Mouse (Mus musculus) cerebellum, adult 2 months (tissue): Measurements from ENCODE around the gene Tm9sf2. TPM values are rescaled to one million over a fixed set of nuclear protein-coding genes. Genes with fewer than 3 reads are reported as not detected.

ENCODE experiments used
- DNase-seq, 2 experiments: peaks; one replicate each; pipeline ENCODE4 v3.0.0; 2021
- H3K27ac ChIP-seq: fragments of 200-500 bp; 2 replicates; pipeline ENCODE4 v1.5.1; 2012; ENCODE audit warnings: low read length, control low read depth, inconsistent platforms; ENCODE audit not compliant: insufficient read depth
- H3K27me3 ChIP-seq: fragments of 200-500 bp; 2 replicates; pipeline ENCODE4 v1.6.1; 2012; ENCODE audit warnings: inconsistent platforms, mild to moderate bottlenecking, low read length, moderate library complexity; ENCODE audit not compliant: control insufficient read depth, insufficient read depth
- H3K4me1 ChIP-seq: fragments of 200-500 bp; 2 replicates; pipeline ENCODE4 v1.6.1; 2011; ENCODE audit warnings: low read length; ENCODE audit not compliant: control insufficient read depth, insufficient read depth
- H3K4me3 ChIP-seq: fragments of 200-500 bp; replicated peaks from 2 replicates; pipeline ENCODE3; 2011; ENCODE audit warnings: mild to moderate bottlenecking, low read depth, low read length, control low read depth; ENCODE audit not compliant: insufficient read depth
- CTCF ChIP-seq: fragments of 200-500 bp; IDR thresholded peaks from 2 replicates; pipeline ENCODE4 v1.5.1; 2011; ENCODE audit warnings: low read depth, mild to moderate bottlenecking, control low read depth, low read length, moderate library complexity, borderline replicate concordance; ENCODE audit not compliant: insufficient read depth
- POLR2A ChIP-seq: fragments of 200-500 bp; IDR thresholded peaks from 2 replicates; pipeline ENCODE4 v1.6.1; 2011; ENCODE audit warnings: low read length, control low read depth, borderline replicate concordance; ENCODE audit not compliant: insufficient read depth
- WGBS: fragments of 180-500 bp; shearing (Covaris S2); methylation state at CpG from one replicate; pipeline ENCODE4 v1.1.7; 2018; 5-methylcytosine and 5-hydroxymethylcytosine counted together
- polyA plus RNA-seq: library from polyadenylated mRNA; depleted of rRNA; stranded (reverse); fragments of >200 nt; gene quantifications from 2 replicates; pipeline ENCODE4 v1.2.3, GENCODE M21; 2012

The Tm9sf2 gene
- polyA plus RNA-seq, 1 experiment = 81.4 TPM

DNA sequence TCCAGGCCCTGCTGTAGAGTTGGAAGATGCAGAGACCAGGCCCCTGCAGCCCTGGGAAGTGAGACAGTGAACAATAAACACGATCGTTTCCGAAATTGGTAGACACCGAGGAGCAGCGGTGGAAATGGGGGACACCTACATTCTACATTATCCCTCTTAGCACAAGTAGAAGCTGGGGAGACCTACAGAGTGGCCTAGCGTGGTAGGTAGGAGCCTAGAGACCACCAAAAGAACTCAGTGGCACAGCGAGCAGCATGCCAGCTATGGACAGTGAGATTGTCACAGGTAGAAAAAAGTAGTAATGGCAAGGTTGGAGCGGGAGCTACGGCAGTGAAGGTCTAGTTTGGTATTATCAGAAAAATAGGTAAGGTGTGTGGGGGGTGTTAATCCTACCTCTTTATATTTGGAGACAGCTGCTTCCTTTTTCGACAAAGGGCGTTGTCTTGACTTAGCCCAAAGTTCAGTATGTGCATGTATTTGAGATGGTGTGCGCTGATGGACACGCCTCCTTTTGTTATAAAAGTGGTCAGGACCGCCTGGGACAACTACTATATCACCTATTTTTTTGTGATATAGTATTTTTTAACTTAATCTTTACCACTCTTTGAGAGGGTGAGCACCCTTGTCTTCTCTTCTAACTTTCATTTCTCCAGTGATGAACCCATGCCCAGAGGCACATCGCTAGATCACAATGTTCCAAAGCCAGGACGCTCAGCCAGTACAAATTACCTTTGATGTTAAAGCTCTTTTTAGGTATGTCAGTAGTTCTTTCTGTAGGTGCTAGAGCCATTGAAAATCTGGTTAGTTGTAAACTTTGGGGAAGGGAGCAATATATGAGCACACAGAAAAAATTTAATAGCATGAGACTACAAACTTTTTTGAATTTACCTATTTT, 1.2 kb upstream of the Tm9sf2 start:
- H3K27ac ChIP-seq = peak overlapping the region; percentile 75
- peaks cover 5% of the 10 kb centered on the region for H3K4me1 ChIP-seq
- H3K27me3 ChIP-seq = no peaks in the 10 kb centered on the region
- WGBS = 71% methylated on average over 16 of the region's 16 CpGs
- DNase-seq = no peak
- peak overlapping the region; percentile 67 for H3K4me3 ChIP-seq
- TF ChIP-seq POLR2A (no peak), CTCF (no peak)

DNA sequence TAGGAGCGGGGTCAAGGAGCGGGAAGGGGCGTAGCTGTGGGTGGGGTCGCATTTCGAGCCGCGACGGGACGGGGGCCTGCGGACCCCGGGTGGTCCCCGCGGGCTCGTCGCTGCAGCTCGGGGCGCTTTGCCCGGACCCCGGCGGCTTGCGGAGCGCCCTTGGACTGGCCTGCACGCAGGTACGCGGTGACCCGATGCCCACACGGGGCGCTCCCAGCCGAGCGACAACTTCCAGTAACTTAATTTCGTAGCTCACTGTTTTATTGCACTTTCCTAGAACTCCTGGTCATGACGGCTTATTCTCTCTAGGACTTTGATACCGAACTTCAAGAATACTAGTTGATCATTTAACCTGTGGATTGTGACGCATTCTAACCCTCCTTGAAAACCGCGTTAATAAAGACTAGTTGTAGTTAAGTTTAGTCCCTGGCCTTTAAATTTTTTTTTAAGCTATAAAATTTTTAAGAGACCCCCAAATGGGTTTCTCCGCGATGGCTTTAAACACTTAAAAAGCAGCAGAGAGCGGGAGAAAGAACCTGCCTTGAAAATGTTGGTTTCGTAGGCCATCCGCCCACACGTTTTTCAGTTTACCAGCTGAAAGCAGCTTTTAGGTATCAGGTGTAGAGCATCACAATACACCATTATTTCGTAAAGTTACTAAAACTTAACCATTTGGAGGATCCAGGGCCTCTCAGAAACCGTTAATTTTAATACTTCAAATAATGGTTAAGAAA, 810 bp downstream of the Tm9sf2 start:
- no peak for DNase-seq
- Histone ChIP-seq H3K4me3 (peak overlapping the region; percentile 86), H3K4me1 (peaks cover 5% of the 10 kb centered on the region), H3K27me3 (no peaks in the 10 kb centered on the region), H3K27ac (peak overlapping the region; percentile 66)
- TF ChIP-seq POLR2A (no peak), CTCF (no peak)
- 5% methylated on average over 44 of the region's 44 CpGs for WGBS

DNA sequence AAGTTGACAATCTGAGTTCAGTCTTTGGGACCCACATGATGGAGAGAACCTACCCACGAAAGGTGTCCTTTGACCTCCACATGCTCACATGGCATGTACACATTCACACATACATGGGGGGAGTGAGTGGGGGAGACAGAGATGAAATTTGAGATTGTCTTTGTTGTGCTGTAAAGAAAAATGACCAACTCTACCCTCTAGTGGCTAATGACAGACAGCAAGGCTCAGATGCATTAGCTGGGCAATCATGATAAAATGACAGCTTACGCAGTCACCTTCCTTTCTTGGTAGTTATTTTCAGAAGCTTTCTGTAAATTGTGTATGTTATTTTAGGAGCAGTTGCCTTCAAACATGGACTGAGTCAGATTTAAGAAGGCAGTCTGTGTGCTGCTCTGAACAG, 4.8 kb downstream of the Tm9sf2 start:
- WGBS = 91% methylated on average over 2 of the region's 2 CpGs
- Histone ChIP-seq H3K4me3 (no peak overlapping the region), H3K4me1 (no peaks in the 10 kb centered on the region), H3K27ac (no peak overlapping the region), H3K27me3 (no peaks in the 10 kb centered on the region)
- no peak for TF ChIP-seq POLR2A
- no peak for TF ChIP-seq CTCF
- DNase-seq = no peak

DNA sequence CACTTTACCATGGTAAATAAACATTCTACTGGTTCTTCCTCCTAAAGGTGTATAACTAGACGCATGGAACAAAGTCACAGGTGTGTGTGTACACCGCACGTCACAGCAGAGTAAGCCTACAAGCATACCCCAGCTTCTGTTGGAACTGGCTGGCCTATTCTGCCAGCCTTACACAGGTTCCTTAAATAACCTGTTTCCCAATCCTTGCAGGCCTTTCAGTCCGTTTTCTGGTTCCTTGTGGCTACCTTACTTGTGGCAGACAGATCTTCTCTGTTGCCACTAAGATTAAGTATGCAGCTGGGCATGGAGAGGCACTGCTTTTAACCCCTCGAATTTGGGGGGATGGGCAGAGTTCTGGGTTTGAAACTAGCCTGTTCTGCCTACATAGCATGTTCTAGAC, 5.5 kb downstream of the Tm9sf2 start:
- WGBS = 80% methylated on average over 5 of the region's 5 CpGs
- Histone ChIP-seq H3K4me3 (no peak overlapping the region), H3K27me3 (no peaks in the 10 kb centered on the region), H3K4me1 (no peaks in the 10 kb centered on the region), H3K27ac (no peak overlapping the region)
- DNase-seq = no peak
- TF ChIP-seq POLR2A = no peak
- no peak for TF ChIP-seq CTCF

DNA sequence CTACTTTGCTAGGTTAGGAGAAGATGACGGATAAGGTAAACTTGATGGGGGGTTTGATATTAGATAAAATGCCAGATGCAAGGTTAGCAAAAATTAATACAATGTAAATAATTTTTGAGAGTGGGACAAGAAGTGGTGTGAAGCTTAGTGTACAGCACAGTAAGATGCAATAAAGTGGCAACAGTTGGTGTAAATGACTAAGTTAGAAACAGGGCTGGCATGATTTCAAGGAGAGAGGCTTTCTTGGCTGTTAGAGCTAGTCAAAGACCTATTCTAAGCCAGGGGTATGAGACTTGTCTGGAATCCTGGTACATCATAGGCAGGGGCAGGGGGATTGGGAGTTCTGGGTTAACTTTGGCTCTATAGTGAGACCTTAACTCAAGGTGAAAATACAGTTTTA, 9.4 kb downstream of the Tm9sf2 start:
- 68% methylated on average over 1 of the region's 1 CpGs for WGBS
- Histone ChIP-seq H3K27me3 (no peaks in the 10 kb centered on the region), H3K4me3 (no peak overlapping the region), H3K27ac (no peak overlapping the region), H3K4me1 (no peaks in the 10 kb centered on the region)
- TF ChIP-seq CTCF (no peak), POLR2A (no peak)
- DNase-seq = no peak

DNA sequence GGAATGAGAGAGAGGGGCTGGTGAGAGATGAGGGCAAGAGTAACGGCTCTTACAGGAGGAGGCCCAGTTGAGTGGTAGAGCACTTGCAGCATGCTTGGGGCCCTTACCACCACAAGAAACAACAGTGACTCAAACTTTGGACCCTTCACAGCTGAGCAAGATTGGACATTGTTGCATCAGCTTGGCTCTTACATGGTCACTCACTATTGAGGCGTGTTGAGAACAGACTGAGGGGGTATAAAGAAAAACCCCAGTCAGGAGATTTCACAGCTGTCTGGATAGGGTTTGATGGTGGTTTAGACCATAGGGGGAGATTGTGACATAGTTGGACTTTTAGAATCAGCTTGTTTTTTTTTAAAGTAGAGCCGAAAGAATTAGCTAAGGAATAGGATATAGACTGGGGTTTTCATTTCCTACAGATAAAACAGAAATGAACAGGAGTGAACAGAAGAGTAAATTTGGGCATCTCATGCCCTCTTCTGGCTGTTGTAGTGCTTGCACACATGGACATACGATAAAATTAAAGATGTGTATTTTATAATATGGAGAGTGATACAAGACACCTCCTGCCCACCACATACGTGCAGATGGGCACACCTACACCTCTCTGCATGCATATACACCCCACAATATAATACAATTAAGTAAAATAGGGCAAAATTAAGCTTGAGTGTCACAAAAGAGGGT, 23.4 kb downstream of the Tm9sf2 start:
- Histone ChIP-seq H3K27me3 (no peaks in the 10 kb centered on the region), H3K27ac (no peak overlapping the region), H3K4me1 (no peaks in the 10 kb centered on the region), H3K4me3 (no peak overlapping the region)
- TF ChIP-seq CTCF (0 out of 2 replicates have a peak, but pooled peaks have one; percentile 5), POLR2A (no peak)
- WGBS = 72% methylated on average over 5 of the region's 5 CpGs
- no peak for DNase-seq

DNA sequence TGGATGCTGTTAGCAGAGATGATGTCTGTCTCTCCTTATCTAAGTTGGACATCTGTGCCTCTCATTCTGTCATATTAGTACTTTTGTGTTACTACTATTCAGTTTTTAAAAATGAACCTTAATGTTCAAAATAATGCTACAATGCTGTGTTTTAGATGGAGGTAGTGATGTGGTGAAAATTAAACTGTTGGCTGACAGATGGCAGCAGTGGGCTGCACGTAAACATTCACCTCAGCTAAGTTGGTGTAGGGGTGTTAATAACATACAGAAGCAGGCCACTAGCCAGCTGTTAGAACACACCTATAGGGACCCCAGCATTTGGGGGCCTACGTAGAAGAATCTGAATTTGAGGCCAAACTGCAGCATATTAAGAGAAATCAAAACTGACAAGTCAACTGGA, 24.8 kb downstream of the Tm9sf2 start:
- DNase-seq = no peak
- Histone ChIP-seq H3K27me3 (no peaks in the 10 kb centered on the region), H3K4me1 (no peaks in the 10 kb centered on the region), H3K4me3 (no peak overlapping the region), H3K27ac (no peak overlapping the region)
- 70% methylated on average over 2 of the region's 2 CpGs for WGBS
- no peak for TF ChIP-seq CTCF
- TF ChIP-seq POLR2A = no peak
